In genomic region chr1:121178611-121179245, GRCm38 (mm10) we compare ENCODE assay signal across 14 mouse cellular contexts.
DNase-seq lines count a peak whose midpoint lies in the region; ATAC-seq lines count a peak whose summit lies in the region.
"Had no signal": no experiment of that assay in that cellular context is flagged by ENCODE, and none has a peak within 500 bp of the region (broad histone marks: within the 10 kb centered on the region; RNA-seq: fewer than 3 reads in every experiment).

No protein-coding gene starts in this region.

- no peak overlapping the region for H3K9ac ChIP-seq in neural tube, embryonic 15.5 days (replicated peaks)
- H3K9ac ChIP-seq in limb, embryonic 13.5 days = no peak overlapping the region
- H3K9ac ChIP-seq: liver, postnatal 0 days had no signal

- H3K4me3 ChIP-seq in neural tube, embryonic 15.5 days (replicated peaks) = no peak overlapping the region
- no peak overlapping the region for H3K4me3 ChIP-seq in limb, embryonic 13.5 days
- H3K4me3 ChIP-seq: layer of hippocampus, adult 2 months had no signal

- H3K4me1 ChIP-seq in neural tube, embryonic 15.5 days = peaks cover 6% of the 10 kb centered on the region
- H3K4me1 ChIP-seq in limb, embryonic 13.5 days = peaks cover 6% of the 10 kb centered on the region; the same call in 1 of the 2 replicates

- no peak overlapping the region for H3K27ac ChIP-seq in neural tube, embryonic 15.5 days (replicated peaks)
- H3K27ac ChIP-seq in limb, embryonic 13.5 days = no peak overlapping the region
- H3K27ac ChIP-seq: embryonic facial prominence, embryonic 13.5 days; layer of hippocampus, adult 2 months had no signal

- no peaks in the 10 kb centered on the region for H3K9me3 ChIP-seq in neural tube, embryonic 15.5 days (replicated peaks)
- H3K9me3 ChIP-seq in limb, embryonic 13.5 days = peaks cover 4% of the 10 kb centered on the region; the same call in 1 of the 2 replicates
- H3K9me3 ChIP-seq: embryonic facial prominence, embryonic 13.5 days had no signal

- intact Hi-C loops in heart, postnatal 10 days (cut with DNase I) = no loop called here

- H3K4me2 ChIP-seq in neural tube, embryonic 15.5 days = no peak overlapping the region
- 0 out of 2 replicates have a peak overlapping the region, but pooled peaks have one; percentile 17 for H3K4me2 ChIP-seq in limb, embryonic 13.5 days (replicated peaks)

- H3K27me3 ChIP-seq in neural tube, embryonic 15.5 days (replicated peaks) = peaks cover 68% of the 10 kb centered on the region
- peaks cover 81% of the 10 kb centered on the region for H3K27me3 ChIP-seq in limb, embryonic 13.5 days

- DNase-seq in heart, postnatal 10 days = peak; percentile 15 to 17
- no peak for DNase-seq in heart, adult 9 months (ENCODE audit: low spot score in 2 of 2)
- peak; percentile 49 for DNase-seq in neural tube, embryonic 10.5 days (ENCODE audit: extremely low spot score, low spot score)
- DNase-seq in yolk sac, embryonic 10.5 days (ENCODE audit: low spot score) = peak; percentile 7
- no peak for DNase-seq in adrenal gland, adult 8-10 months
- DNase-seq: B cell, adult 2 months; kidney, adult 2 months; liver, postnatal 0 days had no signal

- no peaks in the 10 kb centered on the region for H3K36me3 ChIP-seq in neural tube, embryonic 15.5 days
- no peaks in the 10 kb centered on the region for H3K36me3 ChIP-seq in limb, embryonic 13.5 days
- H3K36me3 ChIP-seq: embryonic facial prominence, embryonic 13.5 days; G1E had no signal

- ATAC-seq in neural tube, embryonic 15.5 days (ENCODE audit: low FRiP score) = no peak
- ATAC-seq in limb, embryonic 13.5 days (ENCODE audit: low FRiP score, low read depth) = no peak
- no peak for ATAC-seq in CD4-positive, CD25-positive, alpha-beta regulatory T cell, adult 4 months
- ATAC-seq: liver, postnatal 0 days had no signal

- WGBS in neural tube, embryonic 15.5 days = 1% methylated on average over 17 of the region's 17 CpGs
- 2% methylated on average over 17 of the region's 17 CpGs for WGBS in limb, embryonic 13.5 days

Comparison
In these comparisons a context has a peak if more than half of its experiments do, and no peak if none do; other contexts are left out.
1. DNase-seq: peak in heart, postnatal 10 days (2 of 2), neural tube, embryonic 10.5 days (single experiment) and yolk sac, embryonic 10.5 days (single experiment); none in heart, adult 9 months (0 of 2) and adrenal gland, adult 8-10 months (single experiment).